Mouse (Mus musculus): ENCODE results near the gene Olfr1357. TPM values are rescaled to one million over a fixed set of nuclear protein-coding genes. Genes with fewer than 3 reads are reported as not detected.

The Olfr1357 gene
- total RNA-seq, 2 experiments from 2014 or later = not detected

DNA sequence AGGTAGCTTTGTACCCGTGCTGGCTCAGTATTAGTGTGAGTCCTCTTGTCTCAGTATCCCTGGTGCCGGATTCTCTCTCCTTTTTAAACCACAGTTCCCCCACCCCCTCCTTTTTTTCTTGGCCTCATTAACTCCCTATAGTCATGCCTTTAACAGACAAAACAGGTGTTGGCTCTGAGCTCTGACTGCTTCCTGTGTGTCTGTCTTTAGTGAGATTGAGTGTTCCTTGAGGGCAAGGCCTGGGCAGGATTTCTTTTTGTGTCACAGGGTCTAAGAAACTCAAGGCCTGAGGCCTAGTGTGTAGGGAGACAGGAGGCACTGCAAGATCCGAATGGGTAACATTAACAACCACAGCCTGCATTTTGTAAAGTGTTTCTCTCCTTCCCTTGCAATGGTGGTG, 39.7 kb downstream of the Olfr1357 start:
- no peak for DNase-seq

DNA sequence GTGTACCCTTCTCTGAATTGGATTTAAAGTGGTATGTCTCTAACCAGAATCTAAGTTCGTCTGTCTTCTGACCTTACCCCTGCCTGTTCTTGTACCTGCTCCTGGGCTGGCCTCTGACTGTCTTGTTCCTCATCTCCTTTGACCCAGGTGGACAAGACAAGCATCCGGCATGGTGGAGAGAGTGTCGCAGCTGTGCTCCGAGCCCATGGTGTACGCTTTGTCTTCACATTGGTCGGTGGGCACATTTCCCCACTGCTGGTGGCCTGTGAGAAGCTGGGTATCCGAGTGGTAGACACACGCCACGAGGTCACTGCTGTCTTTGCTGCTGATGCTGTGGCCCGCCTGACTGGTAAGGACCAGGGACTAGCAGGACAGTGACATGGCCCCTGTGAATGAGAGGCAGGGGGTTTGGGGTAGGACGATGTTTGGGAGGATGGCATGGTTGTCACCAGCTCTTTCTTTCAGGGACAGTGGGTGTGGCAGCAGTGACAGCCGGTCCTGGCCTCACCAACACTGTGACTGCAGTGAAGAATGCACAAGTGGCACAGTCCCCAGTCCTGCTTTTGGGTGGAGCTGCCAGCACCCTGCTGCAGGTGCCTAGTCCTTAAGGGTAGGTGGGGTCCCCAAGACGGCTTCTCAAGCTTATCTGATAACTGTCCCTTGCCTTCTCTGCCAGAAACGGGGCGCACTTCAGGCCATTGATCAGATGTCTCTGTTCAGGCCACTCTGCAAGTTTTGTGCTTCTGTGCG, 41.3 kb downstream of the Olfr1357 start:
- no peak for DNase-seq

DNA sequence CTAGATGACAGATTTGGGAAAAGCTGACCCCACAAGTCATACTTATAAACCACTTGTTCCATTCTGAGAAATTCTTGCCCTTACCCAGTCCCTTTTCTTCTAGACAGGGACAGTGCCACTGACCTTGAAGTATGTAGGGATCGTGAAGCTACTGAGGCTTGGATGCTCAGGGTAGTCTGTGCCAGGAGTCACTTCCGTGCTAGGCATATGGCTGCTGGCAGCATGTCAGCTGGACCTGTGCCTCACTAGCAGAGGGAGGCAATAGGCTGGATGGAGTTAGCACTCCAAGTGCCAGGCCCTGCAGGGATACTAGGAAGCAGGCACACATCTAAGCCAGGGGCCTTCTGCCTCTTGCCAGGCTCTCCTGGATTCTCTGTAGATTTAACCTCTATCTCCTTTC, 42.2 kb downstream of the Olfr1357 start:
- peak; percentile 30 to 61 for DNase-seq

DNA sequence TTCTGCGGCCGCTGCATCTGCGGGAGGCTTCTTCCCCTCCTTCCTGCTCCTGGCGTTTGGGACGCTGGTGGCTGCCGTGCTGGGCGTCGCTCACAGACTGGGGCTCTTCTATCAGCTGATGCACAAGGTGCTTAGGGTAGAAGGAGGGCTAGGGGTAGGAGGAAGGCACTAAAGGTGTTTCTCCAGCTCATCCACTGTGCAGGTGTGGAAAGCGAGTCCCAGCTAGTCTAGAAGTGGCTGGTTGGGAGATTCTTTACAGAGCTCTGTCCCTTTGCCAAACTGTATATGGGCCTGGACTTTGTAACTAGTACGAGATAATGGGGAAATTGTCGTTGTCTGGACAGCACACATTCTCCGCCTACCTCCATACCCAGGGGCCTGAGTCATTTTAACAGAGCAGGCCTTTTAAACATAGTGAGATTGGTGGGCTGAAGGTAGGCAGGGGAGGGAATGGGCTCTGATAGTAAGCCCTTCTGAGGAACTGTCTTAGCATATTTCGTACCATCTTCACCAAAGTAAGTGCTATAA, 42.7 kb downstream of the Olfr1357 start:
- no peak for DNase-seq

DNA sequence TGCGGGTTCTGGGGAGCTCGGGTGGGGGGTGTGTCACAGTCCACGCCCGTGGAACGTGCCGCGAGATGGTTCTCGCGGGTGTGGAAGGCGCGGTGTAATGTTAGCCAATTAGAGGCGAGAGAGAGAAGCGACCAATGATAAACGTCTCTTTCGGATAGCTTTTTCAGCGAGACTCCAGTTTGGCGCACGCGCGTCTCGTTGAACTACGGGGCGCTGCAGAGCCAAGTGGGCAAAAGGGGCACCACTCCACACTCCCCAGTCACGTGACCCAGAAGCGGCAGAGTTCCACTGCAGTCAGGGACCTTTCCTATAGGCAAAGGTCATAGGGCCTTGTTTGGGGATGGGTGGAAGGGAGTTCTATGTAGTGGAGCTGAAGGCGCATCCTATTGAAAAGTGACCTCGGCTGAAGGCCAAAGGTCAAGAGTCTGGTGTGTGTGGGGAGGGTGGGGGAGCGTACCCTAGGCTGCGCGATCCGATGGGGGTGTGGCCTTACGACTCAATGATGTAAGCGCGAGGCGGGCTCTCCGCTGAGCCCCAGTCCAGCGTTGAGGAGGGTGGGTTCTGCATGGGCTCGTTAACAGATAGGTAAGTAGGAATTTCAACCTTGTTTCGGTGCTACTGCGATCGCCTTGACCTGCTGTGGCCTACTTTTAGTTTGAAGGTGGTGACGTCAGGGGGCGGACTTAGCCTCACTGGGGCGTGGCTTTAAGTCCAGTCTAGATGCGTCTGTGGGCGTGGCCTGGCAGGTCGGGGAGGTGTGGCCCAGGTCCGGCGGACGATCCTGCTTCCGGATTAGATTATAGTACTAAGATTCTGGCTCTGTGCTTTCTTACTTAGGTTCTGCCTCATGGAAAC, 43.4 kb downstream of the Olfr1357 start, which contains the start of gene Ilvbl:
Gene Ilvbl (plus strand): TSS at position 97 of the 855 bp plus-strand sequence.
- peak; percentile 88 to 89 for DNase-seq

DNA sequence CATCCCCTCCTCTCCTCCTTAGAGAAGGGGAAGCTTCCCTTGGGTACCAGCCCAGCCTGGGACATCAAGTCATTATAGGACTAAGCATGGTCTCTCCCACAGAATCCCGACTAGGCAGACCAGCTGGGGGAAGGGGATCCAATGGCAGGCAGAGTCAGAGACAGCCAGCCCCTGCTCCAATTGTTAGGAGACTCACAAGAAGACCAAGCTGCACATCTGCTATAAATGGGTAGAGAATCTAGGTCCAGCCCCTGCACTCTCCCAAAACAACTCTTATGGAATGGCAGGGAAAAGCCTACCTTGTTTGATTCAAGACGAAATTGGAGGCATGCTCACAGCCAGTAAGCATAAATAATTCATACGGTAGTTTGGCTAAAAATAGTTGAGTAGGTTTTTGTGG, 44.6 kb downstream of the Olfr1357 start:
- no peak for DNase-seq

DNA sequence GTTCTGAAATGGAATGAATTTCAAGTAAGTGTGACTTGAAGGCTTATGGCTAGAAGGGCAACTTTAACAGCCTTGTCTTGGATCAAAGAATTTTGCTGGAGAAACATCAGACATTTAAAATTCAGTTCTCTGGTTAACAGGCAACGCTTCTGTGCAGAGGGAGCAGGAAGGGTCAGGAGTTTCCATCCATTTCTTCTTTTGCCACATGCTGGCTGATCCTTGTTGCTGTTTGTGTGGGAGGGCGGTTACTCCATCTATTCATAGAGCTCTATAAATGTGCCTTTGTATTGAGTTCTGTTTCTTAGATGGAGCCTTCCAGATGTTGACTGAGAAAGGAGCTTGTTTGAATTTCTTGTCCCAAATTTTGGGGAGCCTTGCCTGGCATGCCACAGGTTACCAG, 47.0 kb downstream of the Olfr1357 start:
- DNase-seq = no peak

DNA sequence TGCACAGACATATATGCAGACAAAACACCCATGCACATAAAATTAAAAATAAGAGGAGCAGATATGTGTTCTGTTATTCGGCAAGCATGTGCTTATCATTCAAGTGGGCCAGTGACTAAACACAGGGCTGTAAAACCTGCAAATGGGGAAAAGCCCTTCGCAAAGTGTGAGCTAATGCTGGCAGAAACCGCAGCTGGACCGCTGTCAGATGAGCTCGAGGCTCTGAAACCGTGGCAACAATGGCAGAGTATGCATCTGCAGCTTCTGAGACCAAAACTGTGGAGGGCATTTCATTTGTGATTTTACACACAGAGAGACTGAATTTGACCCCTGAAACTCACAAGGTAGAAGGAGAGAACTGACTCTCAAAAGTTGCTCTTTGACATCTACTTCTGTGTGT, 47.5 kb downstream of the Olfr1357 start:
- DNase-seq = no peak

DNA sequence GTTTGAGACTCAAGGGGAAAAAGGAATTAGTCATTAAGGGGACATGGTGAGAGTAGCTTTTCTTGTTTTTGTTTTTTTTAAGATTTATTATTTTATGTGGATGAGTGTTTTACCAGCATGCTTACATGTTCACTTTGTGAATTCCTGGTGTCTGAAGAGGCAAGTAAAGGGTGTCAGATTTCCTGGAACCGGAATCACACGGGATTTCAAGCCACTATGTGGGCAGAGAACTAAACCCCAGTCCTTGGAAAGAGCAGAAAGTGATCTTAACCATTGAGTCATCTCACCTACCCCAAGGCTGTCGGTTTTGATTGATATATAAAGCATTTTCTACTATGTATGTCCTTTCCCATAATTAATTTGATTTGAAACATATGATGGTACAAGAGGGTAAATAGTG, 48.2 kb downstream of the Olfr1357 start:
- no peak for DNase-seq

DNA sequence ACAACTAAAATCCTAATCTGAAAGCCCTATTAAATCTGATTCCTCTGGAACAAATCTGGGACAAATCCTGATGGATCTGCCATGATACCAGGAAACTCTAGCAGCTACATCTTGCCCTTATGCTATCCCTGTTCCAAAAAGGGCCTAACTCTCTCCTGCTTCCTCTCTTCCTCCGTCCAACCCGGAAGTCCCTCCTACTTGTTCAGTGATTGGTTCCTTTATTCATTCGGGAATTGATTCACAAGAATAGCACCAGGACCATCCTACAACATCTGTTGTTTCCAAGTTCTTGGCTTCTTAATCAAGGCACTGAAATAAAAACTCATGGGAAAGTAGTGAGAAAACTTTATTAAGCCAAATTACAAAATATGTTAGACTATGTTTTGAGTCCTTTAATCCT, 48.7 kb downstream of the Olfr1357 start:
- no peak for DNase-seq

DNA sequence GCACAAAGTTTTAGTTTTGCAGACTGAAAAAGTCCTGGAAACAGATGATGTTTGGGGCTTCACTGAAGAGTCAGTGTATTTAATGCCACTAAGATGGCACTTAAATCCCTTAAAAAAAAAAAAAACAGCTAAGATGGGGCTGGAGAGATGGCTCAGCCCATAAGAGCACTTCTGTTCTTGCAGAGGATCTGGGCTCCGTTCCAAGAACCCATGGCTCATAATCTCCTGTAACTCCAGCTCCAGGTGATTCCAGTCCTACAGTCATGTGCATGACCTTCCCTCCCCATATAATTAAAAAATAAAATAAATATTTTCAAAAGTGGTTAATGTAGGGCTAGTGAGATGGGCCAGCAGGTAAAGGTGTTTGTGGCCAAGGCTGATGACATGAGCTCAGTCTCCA, 52.8 kb downstream of the Olfr1357 start:
- DNase-seq = no peak

Other genes starting within 250 kb of the Olfr1357 start
- 100 to 1,000 TPM; 337 to 355 TPM for gene Rrp1, start 205.0 kb downstream of the Olfr1357 start, total RNA-seq (2021)
- gene Cstb, start 192.4 kb downstream of the Olfr1357 start, total RNA-seq (2021) = 10 to 100 TPM; 33.5 to 35.0 TPM
- gene Pdxk, start 153.1 kb downstream of the Olfr1357 start, total RNA-seq (2021) = 100 to 1,000 TPM in 1 of 2 experiments, 10 to 100 TPM in 1; 93.3 to 102 TPM
- not detected for gene Olfr1358, start 100.6 kb downstream of the Olfr1357 start, total RNA-seq (2021)
- 10 to 100 TPM; 15.6 to 24.1 TPM for gene Ilvbl, start 43.7 kb downstream of the Olfr1357 start, total RNA-seq (2021)
- gene Syde1, start 26.1 kb downstream of the Olfr1357 start, total RNA-seq (2021) = 1 to 10 TPM; 5.0 to 5.2 TPM
- gene Casp14, start 100.2 kb upstream of the Olfr1357 start, total RNA-seq (2021) = not detected
- under 1 TPM; 0.23 to 0.60 TPM for gene Ccdc105, start 135.0 kb upstream of the Olfr1357 start, total RNA-seq (2021)
- 10 to 100 TPM in 1 of 2 experiments, 1 to 10 TPM in 1; 9.7 to 11.5 TPM for gene Slc1a6, start 162.4 kb upstream of the Olfr1357 start, total RNA-seq (2021)
- not detected for gene Olfr1356, start 234.1 kb upstream of the Olfr1357 start, total RNA-seq (2021)

Measured in layer of hippocampus, postnatal 36 days (tissue).